Mouse (Mus musculus): Measurements from ENCODE around the gene Gm8994. TPM values are rescaled to one million over a fixed set of nuclear protein-coding genes. Genes with fewer than 3 reads are reported as not detected.

Gene Gm8994
- total RNA-seq, 2 experiments from 2014 or later: not detected

GRCm38 (mm10) chr6:136358471-136358870 lies 31.1 kb downstream of the Gm8994 start:
- DNase-seq (ENCODE audit: low spot score in 2 of 2): no peak

DNA sequence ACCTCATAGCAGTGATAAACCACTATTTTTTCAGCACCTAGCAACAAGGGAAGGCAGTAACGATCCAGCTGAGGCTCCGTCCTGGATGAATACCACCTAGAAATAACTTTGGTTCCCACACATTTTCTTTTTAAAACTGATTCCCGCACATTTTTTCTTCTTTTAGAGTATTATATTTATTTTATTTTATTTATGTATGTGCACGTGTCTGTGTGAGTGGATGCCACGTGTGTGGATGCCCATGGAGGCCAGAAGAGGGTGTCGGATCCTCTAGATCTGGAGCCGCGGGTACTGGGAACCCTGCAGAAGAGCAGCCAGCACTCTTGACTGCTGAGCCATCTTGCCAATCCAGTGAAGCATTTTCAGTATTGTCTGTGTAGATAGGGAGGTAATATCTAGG lies 36.0 kb downstream of the Gm8994 start:
- no peak for DNase-seq (ENCODE audit: low spot score in 2 of 2)

DNA sequence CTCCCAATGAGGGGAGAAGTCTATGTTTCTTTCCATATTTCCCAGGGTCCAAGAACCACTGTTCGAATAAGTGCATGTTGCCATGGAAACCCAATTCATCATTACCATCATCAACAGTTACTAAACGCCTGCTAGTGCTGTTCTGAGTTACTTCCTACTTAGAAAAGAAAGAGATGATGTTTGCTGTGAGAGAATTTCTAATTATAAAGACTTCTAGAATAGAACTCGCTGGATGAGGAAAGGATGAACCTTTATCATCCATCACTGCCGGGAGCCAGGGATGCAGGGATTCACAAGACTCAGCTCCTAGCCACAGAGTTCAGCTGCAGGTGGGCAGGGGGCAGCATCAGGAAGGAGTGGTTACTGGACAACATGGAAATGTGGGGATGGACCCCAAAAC lies 36.7 kb downstream of the Gm8994 start:
- no peak for DNase-seq (ENCODE audit: low spot score in 2 of 2)

- no peak for DNase-seq (ENCODE audit: low spot score in 2 of 2)
These were observed 37.2 kb downstream of the Gm8994 start for GRCm38 (mm10) chr6:136364430-136365098.

DNA sequence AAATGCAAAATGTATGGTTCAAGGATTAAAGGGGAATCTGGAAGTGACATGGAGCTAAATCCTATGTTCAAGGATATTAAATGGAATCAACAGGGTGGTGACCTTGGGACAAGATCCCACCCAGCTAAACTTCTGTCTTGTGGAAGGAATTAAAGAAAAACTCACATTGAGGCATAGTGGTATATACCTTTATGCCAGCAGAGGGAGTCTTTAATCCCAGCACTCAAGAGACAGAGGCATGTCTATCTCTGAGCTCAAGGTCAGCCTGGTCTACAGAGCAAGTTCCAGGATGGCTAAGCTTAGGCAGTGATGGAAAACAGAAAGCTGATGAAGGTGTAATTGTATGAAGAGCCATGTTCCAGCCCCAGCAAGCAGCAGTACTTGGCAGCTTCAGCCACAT lies 48.8 kb downstream of the Gm8994 start:
- no peak for DNase-seq (ENCODE audit: low spot score in 2 of 2)

Other genes with a start within 250 kb of the Gm8994 start
- 1 to 10 TPM in 1 of 2 experiments, under 1 TPM in 1; 0.65 to 1.1 TPM for gene Grin2b, start 154.0 kb upstream of the Gm8994 start, total RNA-seq (2021)
- not detected for gene E330021D16Rik, start 88.0 kb downstream of the Gm8994 start, total RNA-seq (2021)
- gene Atf7ip, start 178.6 kb downstream of the Gm8994 start, total RNA-seq (2021): 100 to 1,000 TPM in 1 of 2 experiments, 10 to 100 TPM in 1; 85.1 to 102 TPM

All from gastrocnemius, postnatal 4 days (tissue).